8 mouse cellular contexts compared by ENCODE assay signal in the genomic region with DNA sequence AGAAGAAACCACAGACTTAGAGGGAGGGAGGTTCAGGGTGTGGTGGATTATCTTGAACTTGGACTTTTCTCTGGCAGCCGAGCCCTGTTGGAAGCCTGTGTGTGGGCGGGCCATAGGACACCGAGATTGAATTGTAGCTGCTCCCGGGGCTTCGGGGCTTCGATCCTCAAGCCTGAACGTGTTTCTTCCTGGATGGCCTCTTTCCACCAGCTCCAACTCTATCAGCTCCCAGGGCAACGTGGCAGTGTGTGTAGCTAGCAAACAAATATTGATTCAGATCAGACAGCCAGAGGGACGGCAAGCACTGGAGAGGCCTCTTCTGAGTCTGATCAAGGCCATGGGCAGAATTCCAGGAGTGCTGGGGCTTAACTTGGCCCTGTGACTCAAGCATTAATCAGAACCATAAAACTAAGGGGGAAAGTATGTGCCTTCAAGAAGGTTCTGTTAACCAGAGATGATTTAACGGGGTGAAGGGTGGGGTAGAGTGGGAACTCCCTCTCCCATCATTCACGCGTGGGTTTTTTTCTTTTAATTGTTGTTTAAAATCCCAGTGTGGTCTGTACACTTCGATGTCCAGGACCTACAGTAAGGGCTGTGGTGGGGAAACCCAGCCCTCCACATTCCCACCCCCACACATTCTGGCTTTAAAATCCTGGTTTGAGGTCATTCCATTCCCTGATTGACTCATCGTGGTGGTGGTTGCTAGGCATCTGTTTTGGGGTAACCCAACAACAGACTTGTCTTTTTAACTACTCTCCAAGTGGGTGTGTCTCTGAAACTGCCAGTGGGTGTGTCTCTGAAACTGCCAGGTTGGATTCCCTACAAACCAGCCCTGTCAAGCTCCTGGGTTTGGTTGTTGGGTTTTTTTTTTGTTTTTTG. TPM values are rescaled to one million over a fixed set of nuclear protein-coding genes. Genes with fewer than 3 reads are reported as not detected.
A peak's percentile ranks its signal among the peaks of the same experiment; 100 is the strongest.
DNase-seq lines count a peak whose midpoint lies in the region; ATAC-seq and TF ChIP-seq lines count a peak whose summit lies in the region.

No protein-coding gene starts in this region.

- H3K4me3 ChIP-seq in CH12.LX (replicated peaks in 1 of 3; ENCODE audit: low read depth in 2 of 3, low read length in 2 of 3, poor library complexity in 1 of 3): no peak overlapping the region
- no peak overlapping the region for H3K4me3 ChIP-seq in kidney, adult 2 months (ENCODE audit: insufficient read depth, low read depth, low read length)
- peak overlapping the region; percentile 7; the same call in 1 of the 2 replicates for H3K4me3 ChIP-seq in lung, embryonic 15.5 days

- in situ Hi-C loops in CH12.LX (cut with MboI; ENCODE audit: low pct_ligation_motif_present, low pct_unique_long_range_greater_than_20kb, low sequenced_read_pairs): no loop called here

- TF ChIP-seq CTCF in CH12.LX (conservative IDR thresholded peaks at IDR 0.05 in 1 of 2, IDR thresholded peaks at IDR 0.05 in 1 of 2; ENCODE audit: low read depth in 2 of 2, low read length in 2 of 2): no peak
- TF ChIP-seq CTCF in kidney, adult 2 months (conservative IDR thresholded peaks at IDR 0.05; ENCODE audit: insufficient read depth, insufficient read length, low read depth, low read length): no peak

- ATAC-seq in lung, embryonic 15.5 days (ENCODE audit: borderline replicate concordance, extremely low read depth, low FRiP score, low TSS enrichment): no peak

- 21% methylated on average over 14 of the region's 14 CpGs for WGBS in kidney, adult 2 months
- WGBS in lung, embryonic 15.5 days: 16% methylated on average over 14 of the region's 14 CpGs

- no peaks in the 10 kb centered on the region for H3K36me3 ChIP-seq in CH12.LX (replicated peaks in 1 of 2; ENCODE audit: control insufficient read depth in 1 of 2, insufficient read depth in 1 of 2, low read length in 1 of 2)
- H3K36me3 ChIP-seq in kidney, adult 2 months (ENCODE audit: control insufficient read depth, insufficient read depth, low read length): no peaks in the 10 kb centered on the region
- peaks cover 8% of the 10 kb centered on the region; the same call in 1 of the 2 replicates for H3K36me3 ChIP-seq in lung, embryonic 15.5 days

- H3K4me2 ChIP-seq in CH12.LX (ENCODE audit: insufficient read depth, low read depth, poor library complexity, severe bottlenecking): no peak overlapping the region
- peak overlapping the region; percentile 62 for H3K4me2 ChIP-seq in lung, embryonic 15.5 days

- no peaks in the 10 kb centered on the region for H3K79me2 ChIP-seq in CH12.LX (replicated peaks; ENCODE audit: control insufficient read depth, extremely low read depth, insufficient read depth, poor library complexity, severe bottlenecking)

- no peaks in the 10 kb centered on the region for H3K27me3 ChIP-seq in CH12.LX (replicated peaks)
- H3K27me3 ChIP-seq in kidney, adult 2 months (replicated peaks; ENCODE audit: control insufficient read depth, insufficient read depth, low read length): no peaks in the 10 kb centered on the region
- no peaks in the 10 kb centered on the region for H3K27me3 ChIP-seq in lung, embryonic 15.5 days

- H3K4me1 ChIP-seq in CH12.LX (ENCODE audit: control insufficient read depth in 1 of 2, insufficient read depth in 2 of 2): peaks cover 3 to 29% of the 10 kb centered on the region in 2 experiments; a peak in 3 of 4 replicates
- H3K4me1 ChIP-seq in kidney, adult 2 months (ENCODE audit: control insufficient read depth, insufficient read depth, low read length): peaks cover 25% of the 10 kb centered on the region
- H3K4me1 ChIP-seq in lung, embryonic 15.5 days: peaks cover 65% of the 10 kb centered on the region

- TF ChIP-seq RAD21 in CH12.LX (IDR thresholded peaks at IDR 0.05; ENCODE audit: low read depth, low read length): no peak

- H3K27ac ChIP-seq in CH12.LX (ENCODE audit: insufficient read depth, low read depth): no peak overlapping the region
- H3K27ac ChIP-seq in kidney, adult 2 months (ENCODE audit: insufficient read depth, low read depth, low read length): peak overlapping the region; percentile 80
- H3K27ac ChIP-seq in lung, embryonic 15.5 days: peak overlapping the region; percentile 98

- TF ChIP-seq POLR2A in CH12.LX (IDR thresholded peaks at IDR 0.05; ENCODE audit: low read depth, low read length): no peak
- TF ChIP-seq POLR2A in kidney, adult 2 months (IDR thresholded peaks at IDR 0.05; ENCODE audit: low read depth, low read length): no peak

- TF ChIP-seq EP300 in CH12.LX (IDR thresholded peaks at IDR 0.05; ENCODE audit: low read length): peak; percentile 74

- DNase-seq in CH12.LX (ENCODE audit: extremely low read depth): peak; percentile 40
- peak; percentile 92 for DNase-seq in adrenal gland, adult 8-10 months
- DNase-seq in heart, adult 18-20 months: peak; percentile 82 to 83
- peak; percentile 81 for DNase-seq in kidney, adult 2 months
- DNase-seq in testis, postnatal 10 days (ENCODE audit: low spot score): peak; percentile 86
- no peak for DNase-seq in thymus, postnatal 10 days (ENCODE audit: low spot score in 2 of 2)
- DNase-seq in cerebellum, adult 11-12 months: no peak

- dilution Hi-C loops in CH12.LX (cut with MboI; ENCODE audit: extremely low pct_ligation_motif_present, extremely low pct_unique_long_range_greater_than_20kb, low sequenced_read_pairs): no loop called here

- no peak overlapping the region for H3K9ac ChIP-seq in CH12.LX (ENCODE audit: insufficient read depth, low read depth)
- H3K9ac ChIP-seq in lung, embryonic 15.5 days: no peak overlapping the region; the same call in 1 of the 2 replicates

- H3K9me3 ChIP-seq in CH12.LX (replicated peaks; ENCODE audit: low read length): no peaks in the 10 kb centered on the region
- no peaks in the 10 kb centered on the region for H3K9me3 ChIP-seq in lung, embryonic 15.5 days

TF ChIP-seq in CH12.LX, 34 proteins besides CTCF, POLR2A, EP300 and RAD21:
- TF ChIP-seq IRF4 (IDR thresholded peaks at IDR 0.05; ENCODE audit: low read depth, low read length) (peak; percentile 76), JUND (conservative IDR thresholded peaks at IDR 0.05; ENCODE audit: low read depth, low read length) (peak; percentile 58), CHD2 (IDR thresholded peaks at IDR 0.05; ENCODE audit: low read length) (no peak), ETS1 (conservative IDR thresholded peaks at IDR 0.05; ENCODE audit: low read depth, low read length) (0 out of 2 replicates have a peak, but pooled peaks have one; percentile 22), JUN (IDR thresholded peaks at IDR 0.05; ENCODE audit: insufficient read depth, low read depth, low read length) (peak; percentile 19; the same call in 1 of the 2 replicates), ZMIZ1 (IDR thresholded peaks at IDR 0.05; ENCODE audit: low read depth, low read length) (no peak), ZKSCAN1 (IDR thresholded peaks at IDR 0.05; ENCODE audit: borderline replicate concordance, low read depth, low read length) (no peak)

RNA-seq across cellular contexts. Expression of gene Anxa2, which starts 4.6 kb away (rescaled TPM):
- 0.08 and 0.13 TPM in 2 replicates for total RNA-seq in CH12.LX (2012; rRNA removed)
- 0.26 TPM in 1 of 2 replicates, not detected in the other for total RNA-seq in CH12.LX (2014; rRNA removed)
- polyA plus RNA-seq in CH12.LX (2012; ENCODE audit: insufficient read length, low read depth): 0.16 TPM in 1 of 2 replicates, not detected in the other
- 100 to 1,000 TPM; 281 to 586 (median 466) TPM for total RNA-seq in adrenal gland, adult 8-10 months (2022)
- 10 to 100 TPM; 74.1 to 74.4 TPM for total RNA-seq in heart, adult 18-20 months (2021)
- polyA plus RNA-seq in kidney, adult 2 months (2012; rRNA removed): 122 and 131 TPM in 2 replicates
- polyA plus RNA-seq in lung, embryonic 15.5 days (2015; fragmentation: Nextera tagmentation; extraction: Ambion mirVana): 776 and 858 TPM in 2 replicates

Comparison
In these comparisons a context has a peak if more than half of its experiments do, and no peak if none do; other contexts are left out.
1. DNase-seq: peak in CH12.LX (single experiment), adrenal gland, adult 8-10 months (single experiment), heart, adult 18-20 months (2 of 2), kidney, adult 2 months (single experiment) and testis, postnatal 10 days (single experiment); none in thymus, postnatal 10 days (0 of 2) and cerebellum, adult 11-12 months (single experiment).
2. RNA of gene Anxa2, which starts 4.6 kb away (total RNA-seq): 281 to 586 TPM in adrenal gland, adult 8-10 months and 74.1 to 74.4 TPM in heart, adult 18-20 months; 0.08 to 0.26 TPM in CH12.LX; every median in the first group is over 10 times any median in the second.